Mouse (Mus musculus) MEL (cell line): ENCODE data around the gene Trpm8. TPM values are rescaled to one million over a fixed set of nuclear protein-coding genes. Genes with fewer than 3 reads are reported as not detected.

Source experiments
- DNase-seq: peaks from one replicate; pipeline ENCODE4 v3.0.0; 2011; ENCODE audit warnings: low read depth, low spot score
- H3K27ac ChIP-seq: 2 replicates; pipeline ENCODE4 v1.5.1; 2012; ENCODE audit warnings: low read depth, mild to moderate bottlenecking, control low read depth, low read length, moderate library complexity; ENCODE audit not compliant: control insufficient read depth
- H3K27me3 ChIP-seq, 2 experiments: fragments of 150-350 bp in 1 of 2; sonication (generic) in 1 of 2; 2 replicates each; pipeline ENCODE4 v1.6.1; 2012; ENCODE audit warnings: low read length in 2 of 2, mild to moderate bottlenecking in 2 of 2, improper control_type of control experiment in 1 of 2, moderate library complexity in 1 of 2; ENCODE audit not compliant: insufficient read depth in 2 of 2, control insufficient read depth in 1 of 2
- H3K36me3 ChIP-seq, 2 experiments: 2 replicates each; pipeline ENCODE4 v1.6.1; 2012 to 2014; ENCODE audit warnings: low read length in 2 of 2, improper control_type of control experiment in 1 of 2, inconsistent platforms in 1 of 2, mild to moderate bottlenecking in 1 of 2; ENCODE audit not compliant: insufficient read depth in 2 of 2, control insufficient read depth in 1 of 2
- H3K4me1 ChIP-seq, 2 experiments: fragments of 150-350 bp in 1 of 2; sonication (generic) in 1 of 2; 2 replicates each; pipeline ENCODE4 v1.6.1; 2012; ENCODE audit warnings: low read length in 2 of 2, improper control_type of control experiment in 1 of 2, mild to moderate bottlenecking in 1 of 2; ENCODE audit not compliant: insufficient read depth in 2 of 2, control insufficient read depth in 1 of 2
- H3K4me3 ChIP-seq, 2 experiments: fragments of 150-350 bp in 1 of 2; sonication (generic) in 1 of 2; 2 replicates each; pipeline ENCODE4 v1.5.1; 2012; ENCODE audit warnings: low read depth in 2 of 2, low read length in 2 of 2, mild to moderate bottlenecking in 2 of 2, moderate library complexity in 2 of 2, control low read depth in 1 of 2, improper control_type of control experiment in 1 of 2; ENCODE audit not compliant: control insufficient read depth in 1 of 2, insufficient read depth in 1 of 2
- H3K79me2 ChIP-seq: 2 replicates; pipeline ENCODE4 v1.6.1; 2012; ENCODE audit warnings: mild to moderate bottlenecking, low read length, moderate library complexity; ENCODE audit not compliant: control insufficient read depth, poor library complexity, insufficient read depth
- H3K9ac ChIP-seq: 2 replicates; pipeline ENCODE4 v1.6.1; 2012; ENCODE audit warnings: low read depth, mild to moderate bottlenecking, control low read depth, low read length, moderate library complexity; ENCODE audit not compliant: control insufficient read depth, poor library complexity, severe bottlenecking
- H3K9me3 ChIP-seq: fragments of 150-350 bp; sonication (generic); replicated peaks from 2 replicates; pipeline ENCODE4 v1.6.1; 2012; ENCODE audit warnings: mild to moderate bottlenecking, low read length, improper control_type of control experiment, moderate library complexity; ENCODE audit not compliant: insufficient read depth
- CHD1 ChIP-seq: IDR thresholded peaks from 2 replicates; pipeline ENCODE4 v1.6.1; 2012; ENCODE audit warnings: low read depth, mild to moderate bottlenecking, inconsistent platforms, low read length, improper control_type of control experiment
- CHD2 ChIP-seq: IDR thresholded peaks from 2 replicates; pipeline ENCODE4 v1.6.1; 2011; ENCODE audit warnings: low read length, improper control_type of control experiment
- ETS1 ChIP-seq: IDR thresholded peaks from 2 replicates; pipeline ENCODE4 v1.6.1; 2012; ENCODE audit warnings: low read depth, mild to moderate bottlenecking, inconsistent platforms, low read length, improper control_type of control experiment, moderate library complexity
- GATA1 ChIP-seq: IDR thresholded peaks from 2 replicates; pipeline ENCODE4 v1.6.1; 2011; ENCODE audit warnings: low read depth, low read length, improper control_type of control experiment
- MAFK ChIP-seq: IDR thresholded peaks from 2 replicates; pipeline ENCODE4 v1.6.1; 2011; ENCODE audit warnings: low read depth, mild to moderate bottlenecking, low read length, improper control_type of control experiment, borderline replicate concordance
- MAX ChIP-seq: IDR thresholded peaks from 2 replicates; pipeline ENCODE4 v1.6.1; 2011; ENCODE audit warnings: low read length, improper control_type of control experiment
- MAZ ChIP-seq: IDR thresholded peaks from 2 replicates; pipeline ENCODE4 v1.6.1; 2012; ENCODE audit warnings: low read depth, mild to moderate bottlenecking, inconsistent platforms, low read length, improper control_type of control experiment
- MEF2A ChIP-seq: IDR thresholded peaks from 2 replicates; pipeline ENCODE4 v1.6.1; 2014; ENCODE audit warnings: low read depth, mild to moderate bottlenecking, inconsistent platforms, low read length, improper control_type of control experiment; ENCODE audit not compliant: poor library complexity, insufficient replicate concordance, severe bottlenecking; ENCODE audit errors: extremely low read depth
- MXI1 ChIP-seq: IDR thresholded peaks from 2 replicates; pipeline ENCODE4 v1.6.1; 2011; ENCODE audit warnings: mild to moderate bottlenecking, low read depth, low read length, improper control_type of control experiment
- MYB ChIP-seq: IDR thresholded peaks from 2 replicates; pipeline ENCODE4 v1.6.1; 2011; ENCODE audit warnings: mild to moderate bottlenecking, low read depth, low read length, improper control_type of control experiment
- MYC ChIP-seq: IDR thresholded peaks from 2 replicates; pipeline ENCODE4 v1.6.1; 2011; ENCODE audit warnings: low read depth, mild to moderate bottlenecking, low read length, improper control_type of control experiment, moderate library complexity
- NRF1 ChIP-seq: IDR thresholded peaks from 2 replicates; pipeline ENCODE4 v1.6.1; 2014; ENCODE audit warnings: low read depth, mild to moderate bottlenecking, inconsistent platforms, low read length, improper control_type of control experiment, moderate library complexity; ENCODE audit not compliant: poor library complexity, insufficient read depth, severe bottlenecking
- POLR2A ChIP-seq, 2 experiments: IDR thresholded peaks; 2 replicates each; pipeline ENCODE4 v1.6.1; 2011 to 2012; ENCODE audit warnings: low read length in 2 of 2, mild to moderate bottlenecking in 2 of 2, control low read depth in 1 of 2, improper control_type of control experiment in 1 of 2, low read depth in 1 of 2, moderate library complexity in 1 of 2; ENCODE audit not compliant: control insufficient read depth in 1 of 2, insufficient read depth in 1 of 2, poor library complexity in 1 of 2
- POLR2AphosphoS5 ChIP-seq: IDR thresholded peaks from 2 replicates; pipeline ENCODE4 v1.6.1; 2012; ENCODE audit warnings: low read depth, borderline replicate concordance, mild to moderate bottlenecking, inconsistent platforms, low read length, moderate library complexity, mixed read lengths
- RAD21 ChIP-seq: IDR thresholded peaks from 2 replicates; pipeline ENCODE4 v1.6.1; 2011; ENCODE audit warnings: mild to moderate bottlenecking, low read depth, low read length, improper control_type of control experiment
- SIN3A ChIP-seq: IDR thresholded peaks from 2 replicates; pipeline ENCODE4 v1.6.1; 2012; ENCODE audit warnings: low read length, improper control_type of control experiment, inconsistent platforms
- SMC3 ChIP-seq: IDR thresholded peaks from 2 replicates; pipeline ENCODE4 v1.6.1; 2011; ENCODE audit warnings: low read depth, low read length, improper control_type of control experiment
- TBP ChIP-seq: IDR thresholded peaks from 2 replicates; pipeline ENCODE4 v1.8.0; 2011; ENCODE audit warnings: low read depth, low read length, improper control_type of control experiment
- TCF12 ChIP-seq: IDR thresholded peaks from 2 replicates; pipeline ENCODE4 v1.6.1; 2014; ENCODE audit warnings: low read depth, mild to moderate bottlenecking, inconsistent platforms, low read length, improper control_type of control experiment, moderate library complexity
- UBTF ChIP-seq: IDR thresholded peaks from 2 replicates; pipeline ENCODE4 v1.6.1; 2012; ENCODE audit warnings: low read depth, mild to moderate bottlenecking, inconsistent platforms, low read length, improper control_type of control experiment, moderate library complexity, borderline replicate concordance; ENCODE audit not compliant: insufficient read depth
- USF1 ChIP-seq: IDR thresholded peaks from 2 replicates; pipeline ENCODE4 v1.6.1; 2014; ENCODE audit warnings: low read depth, mild to moderate bottlenecking, inconsistent platforms, low read length, improper control_type of control experiment, moderate library complexity
- USF2 ChIP-seq, 2 experiments: IDR thresholded peaks; 2 replicates each; pipeline ENCODE4 v1.6.1; 2011 to 2012; ENCODE audit warnings: improper control_type of control experiment in 2 of 2, low read length in 2 of 2, borderline replicate concordance in 1 of 2, inconsistent platforms in 1 of 2, low read depth in 1 of 2, mild to moderate bottlenecking in 1 of 2; ENCODE audit not compliant: insufficient read depth in 1 of 2
- ZC3H11A ChIP-seq: IDR thresholded peaks from 2 replicates; pipeline ENCODE4 v1.6.1; 2012; ENCODE audit warnings: low read depth, mild to moderate bottlenecking, inconsistent platforms, low read length, improper control_type of control experiment
- ZKSCAN1 ChIP-seq: IDR thresholded peaks from 2 replicates; pipeline ENCODE4 v1.6.1; 2012; ENCODE audit warnings: low read depth, mild to moderate bottlenecking, inconsistent platforms, low read length, improper control_type of control experiment, moderate library complexity
- ZNF384 ChIP-seq: IDR thresholded peaks from 2 replicates; pipeline ENCODE4 v1.6.1; 2012; ENCODE audit warnings: low read depth, mild to moderate bottlenecking, inconsistent platforms, low read length, improper control_type of control experiment
- polyA plus RNA-seq, 2 experiments: library from polyadenylated mRNA; stranded (reverse) in 1 of 2; unstranded in 1 of 2; fragments of >175 nt in 1 of 2; fragments of >200 nt in 1 of 2; gene quantifications; 2 replicates each; pipeline versions ENCODE4 v1.2.1 to v1.2.4; 2012; ENCODE audit warnings: low replicate concordance in 2 of 2, low read depth in 1 of 2; ENCODE audit not compliant: insufficient read length in 2 of 2, insufficient read depth in 1 of 2, missing spikeins in 1 of 2
- total RNA-seq: library from RNA; depleted of rRNA; stranded (reverse); fragments of 300-350 nt; gene quantifications from 2 replicates; pipeline ENCODE4 v1.2.3, GENCODE M21; 2012

Trpm8 gene
- total and polyA plus RNA-seq, 3 experiments = not detected

- no peaks in the 10 kb centered on the region for H3K9me3 ChIP-seq
- no peak overlapping the region for H3K27ac ChIP-seq
- H3K9ac ChIP-seq = no peak overlapping the region
- no peaks in the 10 kb centered on the region for H3K36me3 ChIP-seq
- TF ChIP-seq TBP (no peak), USF1 (no peak), ETS1 (no peak), MYB (no peak), MXI1 (no peak), MAFK (no peak), SIN3A (no peak)
- TF ChIP-seq, all 39 proteins: peak for 0
- peak; percentile 6 for DNase-seq
- Histone ChIP-seq H3K79me2 (no peaks in the 10 kb centered on the region), H3K27me3 (peaks cover 0 to 2% of the 10 kb centered on the region in 2 experiments; a peak in 1 of 4 replicates), H3K4me1 (no peaks in the 10 kb centered on the region), H3K4me3 (no peak overlapping the region)
Observed at GRCm38 (mm10) chr1:88297480-88298258, 20.2 kb downstream of the Trpm8 start.

GRCm38 (mm10) chr1:88298686-88299528 lies 21.4 kb downstream of the Trpm8 start:
- no peak for TF ChIP-seq ZNF384
- no peak for TF ChIP-seq USF2 (IDR thresholded peaks at IDR 0.05; ENCODE audit: borderline replicate concordance in 1 of 2, insufficient read depth in 1 of 2, low read depth in 1 of 2, low read length in 2 of 2)
- TF ChIP-seq MAZ = no peak
- no peak for TF ChIP-seq RAD21
- TF ChIP-seq MYC = no peak
- TF ChIP-seq MAX = no peak
- TF ChIP-seq CHD1 = no peak
- no peak for TF ChIP-seq MEF2A
- TF ChIP-seq UBTF = no peak
- no peak for TF ChIP-seq POLR2AphosphoS5
- TF ChIP-seq ZC3H11A = no peak
- TF ChIP-seq SMC3 = no peak
- TF ChIP-seq GATA1 = no peak
- no peak for TF ChIP-seq CHD2
- no peak for TF ChIP-seq POLR2A (IDR thresholded peaks at IDR 0.05; ENCODE audit: control insufficient read depth in 1 of 2, insufficient read depth in 1 of 2, low read depth in 1 of 2, low read length in 2 of 2, poor library complexity in 1 of 2)
- no peak for TF ChIP-seq TBP
- TF ChIP-seq ZKSCAN1 = no peak
- TF ChIP-seq NRF1 = no peak
- TF ChIP-seq TCF12 = no peak
- Histone ChIP-seq H3K4me3 (no peak overlapping the region), H3K9ac (no peak overlapping the region), H3K36me3 (no peaks in the 10 kb centered on the region), H3K27me3 (peaks cover 0 to under 1% of the 10 kb centered on the region in 2 experiments; a peak in 1 of 4 replicates), H3K9me3 (no peaks in the 10 kb centered on the region), H3K79me2 (no peaks in the 10 kb centered on the region), H3K4me1 (no peaks in the 10 kb centered on the region), H3K27ac (no peak overlapping the region)
- DNase-seq = peak; percentile 6
